Mouse (Mus musculus) E14TG2a.4 (cell line): ENCODE data around the gene Gars.

Experiments used
- CTCF ChIP-seq: conservative IDR thresholded peaks from 2 replicates; pipeline ENCODE4 v1.5.1; 2014; ENCODE audit warnings: low read length
- NANOG ChIP-seq: IDR thresholded peaks from 2 replicates; pipeline ENCODE4 v1.6.1; 2014; ENCODE audit warnings: borderline replicate concordance, low read length, mixed read lengths
- POU5F1 ChIP-seq: IDR thresholded peaks from 2 replicates; pipeline ENCODE4 v1.6.1; 2014; ENCODE audit warnings: low read length, borderline replicate concordance

DNA sequence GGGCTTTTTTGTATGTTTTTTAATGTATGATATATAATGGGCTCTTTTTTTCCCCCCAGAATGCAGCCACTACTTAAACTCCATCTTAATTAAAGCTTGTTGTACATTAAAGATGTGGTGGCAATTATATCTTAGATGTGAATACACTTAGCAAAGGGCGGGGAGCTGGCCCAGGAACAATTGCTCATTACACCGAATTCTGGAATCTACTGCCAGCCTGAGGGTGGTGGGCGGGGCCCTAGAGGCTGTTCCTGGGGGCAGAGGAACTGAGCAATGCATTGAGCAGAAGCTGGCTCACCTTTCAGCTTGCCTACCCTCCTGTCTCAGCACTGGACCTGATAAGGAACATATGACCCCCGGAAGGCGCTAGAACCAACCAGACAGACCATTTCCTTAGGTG is 60.8 kb downstream of the Gars start:
- TF ChIP-seq CTCF (no peak), POU5F1 (no peak), NANOG (no peak)
